Mouse (Mus musculus) layer of hippocampus, adult 2 months (tissue): ENCODE measurements around the gene Pramef8. TPM values are rescaled to one million over a fixed set of nuclear protein-coding genes. Genes with fewer than 3 reads are reported as not detected.
"Not testable (repeated sequence)": the region's sequence is repeated elsewhere in the genome, so short reads cannot be mapped to it uniquely, and the experiment has no call there.

Experiments used
- DNase-seq, 2 experiments: peaks; one replicate each; pipeline ENCODE4 v3.0.0; 2022; ENCODE audit warnings: low spot score in 2 of 2
- H3K27ac ChIP-seq: fragments of 200-600 bp; 2 replicates; pipeline ENCODE4 v1.8.1; 2022
- H3K4me3 ChIP-seq: fragments of 200-600 bp; 2 replicates; pipeline ENCODE4 v1.8.1; 2022; ENCODE audit warnings: mild to moderate bottlenecking
- CTCF ChIP-seq: fragments of 200-600 bp; conservative IDR thresholded peaks from 2 replicates; pipeline ENCODE4 v1.8.1; 2022; ENCODE audit warnings: antibody characterized with exemption, mild to moderate bottlenecking, moderate library complexity
- total RNA-seq, 2 experiments: library from RNA; stranded (reverse); gene quantifications; 2 replicates each; pipeline ENCODE4 v1.2.3; 2021

Pramef8 gene
- total RNA-seq, 2 experiments from 2014 or later, result 14.1 to 14.4 TPM

- Histone ChIP-seq H3K4me3 (no peak overlapping the region), H3K27ac (no peak overlapping the region)
- no peak for DNase-seq
- no peak for TF ChIP-seq CTCF
Measured at GRCm38 (mm10) chr4:143414121-143414520, 1.9 kb downstream of the Pramef8 start.

DNA sequence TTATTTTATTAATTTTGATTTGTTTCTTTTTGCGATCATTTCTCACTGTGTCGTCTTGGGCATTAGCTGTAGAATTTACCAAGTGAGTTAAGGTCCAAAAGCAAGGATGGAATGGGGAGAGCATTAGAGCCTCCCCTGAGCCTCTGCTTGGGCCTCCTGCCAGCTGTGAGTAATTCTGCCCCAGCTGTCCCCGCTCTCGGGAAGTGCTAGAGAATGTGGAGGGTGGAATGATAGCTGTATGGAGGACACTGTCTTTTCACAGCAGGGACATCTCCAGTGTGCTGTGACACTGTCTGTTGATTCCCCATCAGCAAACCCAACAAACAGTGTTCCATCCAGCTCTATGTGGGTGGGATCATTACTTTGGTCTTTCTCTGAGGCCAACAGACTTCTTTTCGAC, 14.5 kb downstream of the Pramef8 start:
- H3K27ac ChIP-seq, H3K4me3 ChIP-seq, DNase-seq: not testable (repeated sequence)

- no peak within 1 kb of the TSS for H3K4me3 ChIP-seq
- H3K27ac ChIP-seq, result no peak within 1 kb of the TSS
- no peak for TF ChIP-seq CTCF
- DNase-seq, result no peak
Measured at GRCm38 (mm10) chr4:143450224-143450623, 38.0 kb downstream of the Pramef8 start, which contains the start of gene Oog4. Gene Oog4 (minus strand): TSS chr4:143450324.

Other genes with a start within 250 kb of the Pramef8 start
- 10 to 100 TPM; 45.5 to 49.1 TPM for gene Prdm2, start 199.4 kb upstream of the Pramef8 start, total RNA-seq
- gene Pdpn, start 112.9 kb upstream of the Pramef8 start, total RNA-seq, result 10 to 100 TPM; 19.5 to 19.6 TPM
- gene Lrrc38, start 62.7 kb upstream of the Pramef8 start, total RNA-seq, result 1 to 10 TPM in 1 of 2 experiments, under 1 TPM in 1; 0.82 to 1.4 TPM
- gene Pramel1, start 18.0 kb upstream of the Pramef8 start, total RNA-seq, result not detected
- not detected for gene Oog4, start 37.9 kb downstream of the Pramef8 start, total RNA-seq
- gene Gm13043, start 98.9 kb downstream of the Pramef8 start, total RNA-seq, result not detected
- not detected for gene Gm13040, start 123.5 kb downstream of the Pramef8 start, total RNA-seq
- gene BC080695, start 139.3 kb downstream of the Pramef8 start, total RNA-seq, result not detected
- not detected for gene Gm13057, start 139.3 kb downstream of the Pramef8 start, total RNA-seq
- not detected for gene Gm13083, start 202.6 kb downstream of the Pramef8 start, total RNA-seq
- gene Gm13088, start 244.8 kb downstream of the Pramef8 start, total RNA-seq, result not detected